Mouse (Mus musculus) CH12.LX (cell line): ENCODE results near the gene Rora. TPM values are rescaled to one million over a fixed set of nuclear protein-coding genes. Genes with fewer than 3 reads are reported as not detected.

ENCODE experiments used
- DNase-seq: peaks from one replicate; pipeline ENCODE4 v3.0.0-alpha.2; 2013; ENCODE audit errors: extremely low read depth
- H3K27ac ChIP-seq: 2 replicates; pipeline ENCODE4 v1.5.1; 2012; ENCODE audit warnings: low read depth, mild to moderate bottlenecking, control low read depth, moderate library complexity; ENCODE audit not compliant: insufficient read depth
- H3K27me3 ChIP-seq: replicated peaks from 2 replicates; pipeline ENCODE3; 2012; ENCODE audit warnings: inconsistent platforms
- H3K36me3 ChIP-seq, 2 experiments: replicated peaks in 1 of 2; 2 replicates each; pipeline versions ENCODE3 to v1.6.1; 2012; ENCODE audit warnings: inconsistent platforms in 1 of 2, low read length in 1 of 2, mild to moderate bottlenecking in 1 of 2, mixed read lengths in 1 of 2, moderate library complexity in 1 of 2; ENCODE audit not compliant: control insufficient read depth in 1 of 2, insufficient read depth in 1 of 2
- H3K4me1 ChIP-seq, 2 experiments: 2 replicates each; pipeline ENCODE4 v1.6.1; 2012; ENCODE audit warnings: inconsistent platforms in 1 of 2, moderate library complexity in 1 of 2; ENCODE audit not compliant: insufficient read depth in 2 of 2, control insufficient read depth in 1 of 2
- H3K4me2 ChIP-seq: 2 replicates; pipeline ENCODE4 v1.6.1; 2012; ENCODE audit warnings: low read depth, mild to moderate bottlenecking, control low read depth; ENCODE audit not compliant: poor library complexity, insufficient read depth, severe bottlenecking
- H3K4me3 ChIP-seq, 3 experiments: fragments of 150-350 bp in 1 of 3; sonication (generic) in 1 of 3; replicated peaks in 1 of 3; 2 replicates each; pipeline versions ENCODE3 to v1.5.1; 2011 to 2012; ENCODE audit warnings: low read depth in 2 of 3, low read length in 2 of 3, mild to moderate bottlenecking in 2 of 3, moderate library complexity in 2 of 3, control low read depth in 1 of 3, improper control_type of control experiment in 1 of 3, inconsistent platforms in 1 of 3, mixed read lengths in 1 of 3; ENCODE audit not compliant: poor library complexity in 1 of 3
- H3K79me2 ChIP-seq: replicated peaks from 2 replicates; pipeline ENCODE4 v1.6.1; 2012; ENCODE audit warnings: mild to moderate bottlenecking, moderate library complexity; ENCODE audit not compliant: control insufficient read depth, poor library complexity, insufficient read depth, severe bottlenecking; ENCODE audit errors: extremely low read depth
- H3K9ac ChIP-seq: 2 replicates; pipeline ENCODE4 v1.6.1; 2012; ENCODE audit warnings: low read depth, mild to moderate bottlenecking, control low read depth, moderate library complexity; ENCODE audit not compliant: insufficient read depth
- H3K9me3 ChIP-seq: replicated peaks from 2 replicates; pipeline ENCODE3; 2012; ENCODE audit warnings: low read length, inconsistent platforms, mixed read lengths
- BHLHE40 ChIP-seq: IDR thresholded peaks from 2 replicates; pipeline ENCODE4 v1.6.1; 2011; ENCODE audit warnings: mild to moderate bottlenecking, low read depth, low read length, improper control_type of control experiment
- CHD1 ChIP-seq: IDR thresholded peaks from 2 replicates; pipeline ENCODE4 v1.6.1; 2012; ENCODE audit warnings: low read depth, low read length, improper control_type of control experiment, inconsistent platforms
- CTCF ChIP-seq, 2 experiments: IDR thresholded peaks in 1 of 2; conservative IDR thresholded peaks in 1 of 2; 2 replicates each; pipeline ENCODE4 v1.5.1; 2011 to 2012; ENCODE audit warnings: low read depth in 2 of 2, low read length in 2 of 2, improper control_type of control experiment in 1 of 2, inconsistent platforms in 1 of 2, mild to moderate bottlenecking in 1 of 2, moderate library complexity in 1 of 2
- E2F4 ChIP-seq: IDR thresholded peaks from 2 replicates; pipeline ENCODE4 v1.6.1; 2011; ENCODE audit warnings: low read depth, low read length, improper control_type of control experiment; ENCODE audit not compliant: insufficient replicate concordance
- ELF1 ChIP-seq: IDR thresholded peaks from 2 replicates; pipeline ENCODE4 v1.6.1; 2014; ENCODE audit warnings: low read depth, mild to moderate bottlenecking, inconsistent platforms, low read length, improper control_type of control experiment
- EP300 ChIP-seq: IDR thresholded peaks from 2 replicates; pipeline ENCODE4 v1.6.1; 2011; ENCODE audit warnings: low read length, improper control_type of control experiment
- ETS1 ChIP-seq: conservative IDR thresholded peaks from 2 replicates; pipeline ENCODE4 v1.6.1; 2012; ENCODE audit warnings: low read depth, mild to moderate bottlenecking, inconsistent platforms, low read length, improper control_type of control experiment, moderate library complexity
- GABPA ChIP-seq: IDR thresholded peaks from 2 replicates; pipeline ENCODE4 v1.6.1; 2012; ENCODE audit warnings: low read depth, low read length, improper control_type of control experiment, inconsistent platforms; ENCODE audit not compliant: insufficient replicate concordance
- IRF4 ChIP-seq: IDR thresholded peaks from 2 replicates; pipeline ENCODE4 v1.6.1; 2014; ENCODE audit warnings: low read depth, mild to moderate bottlenecking, inconsistent platforms, low read length, improper control_type of control experiment
- JUN ChIP-seq: IDR thresholded peaks from 2 replicates; pipeline ENCODE4 v1.6.1; 2011; ENCODE audit warnings: low read depth, mild to moderate bottlenecking, low read length, improper control_type of control experiment, moderate library complexity; ENCODE audit not compliant: insufficient read depth
- JUND ChIP-seq: conservative IDR thresholded peaks from 2 replicates; pipeline ENCODE4 v1.6.1; 2011; ENCODE audit warnings: low read depth, low read length, improper control_type of control experiment
- KAT2A ChIP-seq: IDR thresholded peaks from 2 replicates; pipeline ENCODE4 v1.6.1; 2012; ENCODE audit warnings: low read length, improper control_type of control experiment, inconsistent platforms; ENCODE audit not compliant: insufficient replicate concordance
- MAFK ChIP-seq: IDR thresholded peaks from 2 replicates; pipeline ENCODE4 v1.6.1; 2011; ENCODE audit warnings: low read length, improper control_type of control experiment; ENCODE audit not compliant: insufficient replicate concordance
- MAZ ChIP-seq: IDR thresholded peaks from 2 replicates; pipeline ENCODE4 v1.6.1; 2012; ENCODE audit warnings: low read depth, mild to moderate bottlenecking, inconsistent platforms, low read length, improper control_type of control experiment, moderate library complexity
- MEF2A ChIP-seq: IDR thresholded peaks from 2 replicates; pipeline ENCODE4 v1.6.1; 2014; ENCODE audit warnings: low read depth, mild to moderate bottlenecking, inconsistent platforms, low read length, improper control_type of control experiment, borderline replicate concordance
- MXI1 ChIP-seq: IDR thresholded peaks from 2 replicates; pipeline ENCODE4 v1.6.1; 2011; ENCODE audit warnings: mild to moderate bottlenecking, low read depth, low read length, improper control_type of control experiment
- POLR2A ChIP-seq: IDR thresholded peaks from 2 replicates; pipeline ENCODE4 v1.6.1; 2011; ENCODE audit warnings: low read depth, mild to moderate bottlenecking, improper control_type of control experiment, low read length
- POLR2AphosphoS2 ChIP-seq: IDR thresholded peaks from 2 replicates; pipeline ENCODE4 v1.6.1; 2011; ENCODE audit warnings: low read depth, low read length, improper control_type of control experiment
- RAD21 ChIP-seq: IDR thresholded peaks from 2 replicates; pipeline ENCODE4 v1.6.1; 2011; ENCODE audit warnings: low read depth, mild to moderate bottlenecking, low read length, improper control_type of control experiment, moderate library complexity
- RCOR1 ChIP-seq: conservative IDR thresholded peaks from 2 replicates; pipeline ENCODE4 v1.6.1; 2012; ENCODE audit warnings: low read depth, mild to moderate bottlenecking, inconsistent platforms, low read length, improper control_type of control experiment
- SIN3A ChIP-seq: IDR thresholded peaks from 2 replicates; pipeline ENCODE4 v1.6.1; 2012; ENCODE audit warnings: low read length, improper control_type of control experiment, inconsistent platforms
- USF1 ChIP-seq: IDR thresholded peaks from 2 replicates; pipeline ENCODE4 v1.6.1; 2014; ENCODE audit warnings: low read depth, mild to moderate bottlenecking, inconsistent platforms, low read length, improper control_type of control experiment
- USF2 ChIP-seq: conservative IDR thresholded peaks from 2 replicates; pipeline ENCODE4 v1.6.1; 2011; ENCODE audit warnings: low read depth, low read length, improper control_type of control experiment
- ZC3H11A ChIP-seq: IDR thresholded peaks from 2 replicates; pipeline ENCODE4 v1.6.1; 2012; ENCODE audit warnings: low read depth, mild to moderate bottlenecking, inconsistent platforms, low read length, improper control_type of control experiment
- ZKSCAN1 ChIP-seq: IDR thresholded peaks from 2 replicates; pipeline ENCODE4 v1.6.1; 2012; ENCODE audit warnings: low read depth, inconsistent platforms, low read length, improper control_type of control experiment, borderline replicate concordance
- ZMIZ1 ChIP-seq: IDR thresholded peaks from 2 replicates; pipeline ENCODE4 v1.6.1; 2012; ENCODE audit warnings: low read depth, mild to moderate bottlenecking, inconsistent platforms, low read length, improper control_type of control experiment
- ZNF384 ChIP-seq: IDR thresholded peaks from 2 replicates; pipeline ENCODE4 v1.6.1; 2012; ENCODE audit warnings: low read depth, low read length, improper control_type of control experiment, inconsistent platforms
- dilution Hi-C: fragments of 300-500 bp; cut with MboI; formaldehyde crosslinking; loops from 2 replicates; pipeline ENCODE4 v1.14.3; 2020; ENCODE audit warnings: low sequenced_read_pairs; ENCODE audit not compliant: extremely low pct_unique_long_range_greater_than_20kb, extremely low pct_ligation_motif_present
- in situ Hi-C: fragments of 300-500 bp; cut with MboI; formaldehyde crosslinking; loops from 3 replicates; pipeline ENCODE4 v1.14.3; 2019; ENCODE audit warnings: low sequenced_read_pairs, low pct_ligation_motif_present, low pct_unique_long_range_greater_than_20kb, mixed read lengths
- polyA plus RNA-seq: library from polyadenylated mRNA; unstranded; fragments of >175 nt; gene quantifications from 2 replicates; pipeline ENCODE4 v1.2.1, GENCODE M21; 2012; ENCODE audit warnings: low read depth; ENCODE audit not compliant: insufficient read length
- total RNA-seq, 2 experiments: library from RNA; depleted of rRNA; stranded (reverse); fragments of 300-350 nt in 1 of 2; fragments of >200 nt in 1 of 2; gene quantifications; 2 replicates each; pipeline ENCODE4 v1.2.3; 2012 to 2014

The Rora gene
- total and polyA plus RNA-seq, 3 experiments = 0.36 to 0.66 (median 0.64) TPM

- TF ChIP-seq USF1 (no peak), EP300 (no peak), IRF4 (no peak), ZNF384 (no peak), BHLHE40 (no peak), MAZ (no peak), JUND (no peak), ETS1 (no peak), ZMIZ1 (no peak), ELF1 (no peak), RAD21 (no peak), MXI1 (no peak), CHD1 (no peak), POLR2A (no peak), POLR2AphosphoS2 (no peak), RCOR1 (no peak), ZKSCAN1 (no peak), KAT2A (no peak)
- dilution Hi-C loops (no loop called here), in situ Hi-C loops (no loop called here)
- Histone ChIP-seq H3K36me3 (no peaks in the 10 kb centered on the region), H3K9ac (no peak overlapping the region), H3K4me1 (no peaks in the 10 kb centered on the region), H3K79me2 (no peaks in the 10 kb centered on the region), H3K4me3 (no peak overlapping the region), H3K4me2 (no peak overlapping the region), H3K9me3 (peaks cover 22% of the 10 kb centered on the region), H3K27me3 (no peaks in the 10 kb centered on the region), H3K27ac (no peak overlapping the region)
- DNase-seq = no peak
Observed at GRCm38 (mm10) chr9:68852934-68853333, 199.3 kb downstream of the Rora start.

- Histone ChIP-seq H3K4me2 (no peak overlapping the region), H3K79me2 (no peaks in the 10 kb centered on the region), H3K4me1 (no peaks in the 10 kb centered on the region), H3K4me3 (no peak overlapping the region), H3K9me3 (peaks cover 21% of the 10 kb centered on the region), H3K9ac (no peak overlapping the region), H3K36me3 (no peaks in the 10 kb centered on the region), H3K27ac (no peak overlapping the region), H3K27me3 (no peaks in the 10 kb centered on the region)
- no peak for DNase-seq
- in situ Hi-C loops = no loop called here
- dilution Hi-C loops = no loop called here
- no peak for TF ChIP-seq MEF2A
- no peak for TF ChIP-seq RAD21
- TF ChIP-seq MAFK = no peak
- no peak for TF ChIP-seq JUN
- no peak for TF ChIP-seq SIN3A
- TF ChIP-seq CTCF (conservative IDR thresholded peaks at IDR 0.05 in 1 of 2, IDR thresholded peaks at IDR 0.05 in 1 of 2; ENCODE audit: low read depth in 2 of 2, low read length in 2 of 2) = no peak
- TF ChIP-seq EP300 = no peak
- TF ChIP-seq ZC3H11A = no peak
- TF ChIP-seq USF2 = no peak
- TF ChIP-seq JUND = no peak
- no peak for TF ChIP-seq MXI1
- TF ChIP-seq GABPA = no peak
- TF ChIP-seq E2F4 = no peak
- no peak for TF ChIP-seq ZNF384
- TF ChIP-seq MAZ = no peak
Observed at GRCm38 (mm10) chr9:68859500-68859899, 205.9 kb downstream of the Rora start.
